Comparison of ENCODE assay signal across 27 mouse cellular contexts in genomic region chr2:154396529-154396928, GRCm38 (mm10). TPM values are rescaled to one million over a fixed set of nuclear protein-coding genes. Genes with fewer than 3 reads are reported as not detected.
DNase-seq lines count a peak whose midpoint lies in the region; ATAC-seq and TF ChIP-seq lines count a peak whose summit lies in the region.
"Had no signal": no experiment of that assay in that cellular context is flagged by ENCODE, and none has a peak within 500 bp of the region (broad histone marks: within the 10 kb centered on the region; RNA-seq: fewer than 3 reads in every experiment).

No protein-coding gene starts in this region.

- H3K79me2 ChIP-seq in liver, adult 2 months (ENCODE audit: control insufficient read depth, insufficient read depth, low read length), result no peaks in the 10 kb centered on the region

- no peak overlapping the region for H3K4me3 ChIP-seq in gastrocnemius, adult 2 months
- no peak overlapping the region for H3K4me3 ChIP-seq in heart, embryonic 15.5 days
- H3K4me3 ChIP-seq in heart, embryonic 10.5 days, result no peak overlapping the region
- H3K4me3 ChIP-seq in liver, adult 2 months (ENCODE audit: insufficient read depth, low read depth, low read length), result no peak overlapping the region
- H3K4me3 ChIP-seq: embryonic facial prominence, embryonic 10.5 days; embryonic facial prominence, embryonic 13.5 days; erythroblast, embryonic 14.5 days; forebrain, embryonic 12.5 days; forebrain, embryonic 15.5 days had no signal

- no peak for ATAC-seq in heart, embryonic 15.5 days (replicated peaks; ENCODE audit: insufficient number of reproducible peaks, insufficient read depth, low FRiP score, low read depth)
- ATAC-seq: activated CD4-positive, CD25-positive, alpha-beta regulatory T cell, adult 4 months; forebrain, embryonic 15.5 days; hindbrain, postnatal 0 days; inflammation-experienced regulatory T-cells, adult 6 months; intestine, embryonic 16.5 days had no signal

- H3K27me3 ChIP-seq in heart, embryonic 15.5 days, result no peaks in the 10 kb centered on the region
- no peaks in the 10 kb centered on the region for H3K27me3 ChIP-seq in heart, embryonic 10.5 days (ENCODE audit: insufficient read depth, poor library complexity, severe bottlenecking)
- H3K27me3 ChIP-seq in liver, adult 2 months (ENCODE audit: control insufficient read depth, insufficient read depth, low read length), result no peaks in the 10 kb centered on the region
- H3K27me3 ChIP-seq: embryonic facial prominence, embryonic 13.5 days; forebrain, embryonic 12.5 days; forebrain, embryonic 15.5 days had no signal

- H3K27ac ChIP-seq in gastrocnemius, adult 2 months, result peak overlapping the region; percentile 43
- H3K27ac ChIP-seq in heart, embryonic 15.5 days, result peak overlapping the region; percentile 32; the same call in 1 of the 2 replicates
- no peak overlapping the region for H3K27ac ChIP-seq in heart, embryonic 10.5 days
- no peak overlapping the region for H3K27ac ChIP-seq in liver, adult 2 months (replicated peaks; ENCODE audit: insufficient read depth, low read depth, low read length)
- H3K27ac ChIP-seq: embryonic facial prominence, embryonic 10.5 days; embryonic facial prominence, embryonic 13.5 days; forebrain, embryonic 12.5 days; forebrain, embryonic 15.5 days; hindbrain, embryonic 14.5 days; hindbrain, postnatal 0 days had no signal

- TF ChIP-seq CTCF in gastrocnemius, adult 2 months (IDR thresholded peaks at IDR 0.05), result no peak
- TF ChIP-seq CTCF in liver, adult 2 months (IDR thresholded peaks at IDR 0.05; ENCODE audit: low read depth, low read length), result no peak

- H3K36me3 ChIP-seq in heart, embryonic 15.5 days, result peaks cover 11% of the 10 kb centered on the region; the same call in 1 of the 2 replicates
- H3K36me3 ChIP-seq in heart, embryonic 10.5 days, result peaks cover 47% of the 10 kb centered on the region
- 0 out of 2 replicates have a peak, but pooled peaks cover 4% of the 10 kb centered on the region for H3K36me3 ChIP-seq in liver, adult 2 months (ENCODE audit: control insufficient read depth, insufficient read depth, low read length)
- H3K36me3 ChIP-seq: embryonic facial prominence, embryonic 10.5 days; embryonic facial prominence, embryonic 13.5 days; forebrain, embryonic 12.5 days; forebrain, embryonic 15.5 days had no signal

- H3K4me1 ChIP-seq in heart, embryonic 15.5 days (replicated peaks), result peaks cover 21% of the 10 kb centered on the region
- no peaks in the 10 kb centered on the region for H3K4me1 ChIP-seq in heart, embryonic 10.5 days
- H3K4me1 ChIP-seq in liver, adult 2 months (ENCODE audit: control insufficient read depth, insufficient read depth, low read length), result peaks cover 11% of the 10 kb centered on the region
- H3K4me1 ChIP-seq: embryonic facial prominence, embryonic 10.5 days; embryonic facial prominence, embryonic 13.5 days; forebrain, embryonic 12.5 days; forebrain, embryonic 15.5 days had no signal

- intact Hi-C loops in gastrocnemius, adult 2 months (cut with DNase I), result no loop called here
- intact Hi-C loops in gastrocnemius, postnatal 14 days (cut with DNase I; ENCODE audit: low total_unique reads), result no loop called here
- intact Hi-C loops in heart, postnatal 10 days (cut with DNase I), result no loop called here
- intact Hi-C loops in heart, postnatal 36 days (cut with DNase I), result no loop called here

- DNase-seq in gastrocnemius, adult 2 months, result no peak
- no peak for DNase-seq in gastrocnemius, postnatal 14 days
- no peak for DNase-seq in heart, embryonic 10.5 days (ENCODE audit: low spot score)
- peak; percentile 61 to 64 for DNase-seq in heart, postnatal 10 days
- no peak for DNase-seq in heart, postnatal 36 days
- DNase-seq in liver, adult 2 months (ENCODE audit: extremely low read depth, low read depth, low spot score), result peak; percentile 62
- DNase-seq in liver, result no peak
- DNase-seq: adrenal gland, adult 8-10 months; adrenal gland, postnatal 25 days; cerebellum, adult 11-12 months; cerebellum, adult 8-10 months; cerebellum, postnatal 10 days; cerebellum, postnatal 36 days; embryo, embryonic 11 days; gastrocnemius, postnatal 10 days; kidney, adult 18-20 months had no signal

- H3K9ac ChIP-seq in heart, embryonic 15.5 days, result no peak overlapping the region
- no peak overlapping the region for H3K9ac ChIP-seq in liver, adult 2 months (ENCODE audit: low read depth, low read length)
- H3K9ac ChIP-seq: embryonic facial prominence, embryonic 13.5 days; forebrain, embryonic 12.5 days; forebrain, embryonic 15.5 days; hindbrain, embryonic 14.5 days had no signal

- no peak overlapping the region for H3K4me2 ChIP-seq in heart, embryonic 15.5 days
- H3K4me2 ChIP-seq: embryonic facial prominence, embryonic 13.5 days; forebrain, embryonic 12.5 days; forebrain, embryonic 15.5 days; hindbrain, embryonic 14.5 days had no signal

- TF ChIP-seq POLR2A in liver, adult 2 months (IDR thresholded peaks at IDR 0.05; ENCODE audit: extremely low read depth, insufficient read depth, low read length), result no peak

- H3K9me3 ChIP-seq in heart, embryonic 15.5 days (replicated peaks), result no peaks in the 10 kb centered on the region
- no peaks in the 10 kb centered on the region for H3K9me3 ChIP-seq in heart, embryonic 10.5 days
- H3K9me3 ChIP-seq: embryonic facial prominence, embryonic 10.5 days; embryonic facial prominence, embryonic 13.5 days; forebrain, embryonic 12.5 days; forebrain, embryonic 15.5 days had no signal

- 58% methylated on average over 2 of the region's 2 CpGs for WGBS in heart, embryonic 15.5 days
- 80% methylated on average over 2 of the region's 2 CpGs for WGBS in heart, embryonic 10.5 days
- WGBS in liver, adult 2 months, result 18% methylated on average over 2 of the region's 2 CpGs

RNA-seq across cellular contexts. Expression of gene Snta1, which starts 11.4 kb away (rescaled TPM):
- total RNA-seq in gastrocnemius, adult 2 months (2021), result 100 to 1,000 TPM; 245 to 247 TPM
- total RNA-seq in gastrocnemius, postnatal 14 days (2021), result 100 to 1,000 TPM; 146 to 210 TPM
- 53.2 and 54.3 TPM in 2 replicates for polyA plus RNA-seq in heart, embryonic 15.5 days (2015; fragmentation: Nextera tagmentation; extraction: Ambion mirVana)
- 28.1 and 42.0 TPM in 2 replicates for polyA plus RNA-seq in heart, embryonic 10.5 days (2016; fragmentation: Nextera tagmentation; extraction: Ambion mirVana)
- 100 to 1,000 TPM in 1 of 2 experiments, 10 to 100 TPM in 1; 82.6 to 106 TPM for total RNA-seq in heart, postnatal 10 days (2021)
- total RNA-seq in heart, postnatal 36 days (2021), result 10 to 100 TPM; 70.2 to 99.0 TPM
- total RNA-seq in liver, adult 2 months (2014; rRNA removed), result 10.3 and 11.3 TPM in 2 replicates
- polyA plus RNA-seq in liver, adult 2 months (2012; rRNA removed), result 21.4 and 24.7 TPM in 2 replicates
- polyA plus RNA-seq: activated CD4-positive, CD25-positive, alpha-beta regulatory T cell, adult 4 months; inflammation-experienced regulatory T-cells, adult 6 months had no signal

RNA-seq across cellular contexts. Expression of gene Cdk5rap1, which starts 23.7 kb away (rescaled TPM):
- 10 to 100 TPM; 14.5 to 15.3 TPM for total RNA-seq in gastrocnemius, adult 2 months (2021)
- total RNA-seq in gastrocnemius, postnatal 14 days (2021), result 10 to 100 TPM in 1 of 2 experiments, 1 to 10 TPM in 1; 8.9 to 12.1 TPM
- polyA plus RNA-seq in heart, embryonic 15.5 days (2015; fragmentation: Nextera tagmentation; extraction: Ambion mirVana), result 13.6 and 14.8 TPM in 2 replicates
- 15.7 and 18.7 TPM in 2 replicates for polyA plus RNA-seq in heart, embryonic 10.5 days (2016; fragmentation: Nextera tagmentation; extraction: Ambion mirVana)
- 10 to 100 TPM; 13.6 to 16.3 TPM for total RNA-seq in heart, postnatal 10 days (2021)
- total RNA-seq in heart, postnatal 36 days (2021), result 10 to 100 TPM; 20.4 to 23.7 TPM
- total RNA-seq in liver, adult 2 months (2014; rRNA removed), result 21.8 and 28.8 TPM in 2 replicates
- 10.5 and 11.0 TPM in 2 replicates for polyA plus RNA-seq in liver, adult 2 months (2012; rRNA removed)

RNA-seq across cellular contexts. Expression of gene Cbfa2t2, which starts 39.8 kb away (rescaled TPM):
- total RNA-seq in gastrocnemius, adult 2 months (2021), result 10 to 100 TPM; 13.4 to 17.9 TPM
- 10 to 100 TPM; 12.2 to 15.7 TPM for total RNA-seq in gastrocnemius, postnatal 14 days (2021)
- polyA plus RNA-seq in heart, embryonic 15.5 days (2015; fragmentation: Nextera tagmentation; extraction: Ambion mirVana), result 25.9 and 31.0 TPM in 2 replicates
- polyA plus RNA-seq in heart, embryonic 10.5 days (2016; fragmentation: Nextera tagmentation; extraction: Ambion mirVana), result 37.3 and 44.6 TPM in 2 replicates
- 10 to 100 TPM; 23.5 to 25.3 TPM for total RNA-seq in heart, postnatal 10 days (2021)
- total RNA-seq in heart, postnatal 36 days (2021), result 10 to 100 TPM; 13.7 to 15.9 TPM
- 7.3 and 10.3 TPM in 2 replicates for total RNA-seq in liver, adult 2 months (2014; rRNA removed)
- 4.3 and 4.6 TPM in 2 replicates for polyA plus RNA-seq in liver, adult 2 months (2012; rRNA removed)

Comparison
In these comparisons a context has a peak if more than half of its experiments do, and no peak if none do; other contexts are left out.
1. DNase-seq: peak in heart, postnatal 10 days (2 of 2) and liver, adult 2 months (single experiment); none in gastrocnemius, adult 2 months (single experiment), gastrocnemius, postnatal 14 days (single experiment), heart, embryonic 10.5 days (single experiment), heart, postnatal 36 days (0 of 2) and liver (single experiment).
2. H3K27ac ChIP-seq: peak in gastrocnemius, adult 2 months (single experiment) and heart, embryonic 15.5 days (single experiment); none in heart, embryonic 10.5 days (single experiment) and liver, adult 2 months (single experiment).